In genomic region chr6:56787668-56788067, GRCm38 (mm10) we compare ENCODE assay signal across 21 mouse cellular contexts. TPM values are rescaled to one million over a fixed set of nuclear protein-coding genes. Genes with fewer than 3 reads are reported as not detected.
DNase-seq lines count a peak whose midpoint lies in the region; ATAC-seq and TF ChIP-seq lines count a peak whose summit lies in the region.
"Had no signal": no experiment of that assay in that cellular context is flagged by ENCODE, and none has a peak within 500 bp of the region (broad histone marks: within the 10 kb centered on the region; RNA-seq: fewer than 3 reads in every experiment).

No protein-coding gene starts in this region.

- no peak overlapping the region for H3K9ac ChIP-seq in heart, embryonic 16.5 days (ENCODE audit: low read length)
- no peak overlapping the region for H3K9ac ChIP-seq in heart, adult 2 months (ENCODE audit: low read depth, low read length)
- H3K9ac ChIP-seq in MEL (ENCODE audit: control insufficient read depth, low read depth, low read length, poor library complexity, severe bottlenecking): no peak overlapping the region
- H3K9ac ChIP-seq: embryonic facial prominence, embryonic 13.5 days; forebrain, embryonic 12.5 days; heart, embryonic 13.5 days; hindbrain, embryonic 15.5 days had no signal

- no peak for TF ChIP-seq POLR2A in heart, adult 2 months (IDR thresholded peaks at IDR 0.05; ENCODE audit: insufficient read depth, low read depth, low read length)
- TF ChIP-seq POLR2A in MEL (IDR thresholded peaks at IDR 0.05; ENCODE audit: control insufficient read depth in 1 of 2, insufficient read depth in 1 of 2, low read depth in 1 of 2, low read length in 2 of 2, poor library complexity in 1 of 2): no peak; a peak in 1 of 4 replicates
- no peak for TF ChIP-seq POLR2A in small intestine, adult 2 months (IDR thresholded peaks at IDR 0.05; ENCODE audit: low read depth, low read length)

- peaks cover 27% of the 10 kb centered on the region for H3K36me3 ChIP-seq in heart, embryonic 16.5 days (ENCODE audit: control insufficient read depth, insufficient read depth)
- H3K36me3 ChIP-seq in heart, adult 2 months (ENCODE audit: control insufficient read depth, insufficient read depth, low read length): peaks cover 54% of the 10 kb centered on the region
- peaks cover 26 to 54% of the 10 kb centered on the region in 2 experiments for H3K36me3 ChIP-seq in MEL (ENCODE audit: control insufficient read depth in 1 of 2, insufficient read depth in 2 of 2, low read length in 2 of 2)
- peaks cover 4% of the 10 kb centered on the region; the same call in 1 of the 2 replicates for H3K36me3 ChIP-seq in small intestine, adult 2 months (ENCODE audit: control insufficient read depth, insufficient read depth, low read length)

- no peak overlapping the region for H3K27ac ChIP-seq in heart, embryonic 16.5 days (ENCODE audit: low read length)
- no peak overlapping the region for H3K27ac ChIP-seq in heart, adult 2 months
- H3K27ac ChIP-seq in MEL (ENCODE audit: control insufficient read depth, low read depth, low read length): no peak overlapping the region
- peak overlapping the region; percentile 72 for H3K27ac ChIP-seq in small intestine, adult 2 months (ENCODE audit: insufficient read depth, low read depth, low read length)
- H3K27ac ChIP-seq: embryonic facial prominence, embryonic 13.5 days; forebrain, embryonic 12.5 days; heart, embryonic 13.5 days; hindbrain, embryonic 10.5 days; hindbrain, embryonic 15.5 days had no signal

- peaks cover 10% of the 10 kb centered on the region for H3K4me1 ChIP-seq in heart, embryonic 16.5 days (ENCODE audit: control insufficient read depth, insufficient read depth, low read length)
- peaks cover 12% of the 10 kb centered on the region for H3K4me1 ChIP-seq in heart, adult 2 months (ENCODE audit: control insufficient read depth, insufficient read depth, low read length)
- H3K4me1 ChIP-seq in MEL (ENCODE audit: control insufficient read depth in 1 of 2, insufficient read depth in 2 of 2, low read length in 2 of 2): peaks cover 10 to 20% of the 10 kb centered on the region in 2 experiments
- H3K4me1 ChIP-seq in small intestine, adult 2 months (ENCODE audit: control insufficient read depth, insufficient read depth, insufficient read length, low read length): peaks cover 26% of the 10 kb centered on the region; the same call in 1 of the 2 replicates
- H3K4me1 ChIP-seq: forebrain, embryonic 12.5 days; hindbrain, embryonic 10.5 days had no signal

- WGBS in heart, embryonic 16.5 days: 58% methylated on average over 2 of the region's 2 CpGs
- 39% methylated on average over 2 of the region's 2 CpGs for WGBS in heart, adult 2 months
- 26% methylated on average over 2 of the region's 2 CpGs for WGBS in small intestine, adult 2 months

- TF ChIP-seq EP300 in heart, adult 2 months (IDR thresholded peaks at IDR 0.05; ENCODE audit: insufficient read depth, low read depth, low read length): no peak
- TF ChIP-seq EP300 in MEL (IDR thresholded peaks at IDR 0.05; ENCODE audit: low read depth in 1 of 2, low read length in 2 of 2): no peak

- H3K9me3 ChIP-seq in heart, embryonic 16.5 days (replicated peaks; ENCODE audit: control insufficient read depth, low read length): no peaks in the 10 kb centered on the region; the same call in 1 of the 2 replicates
- H3K9me3 ChIP-seq in MEL (replicated peaks; ENCODE audit: insufficient read depth, low read length): no peaks in the 10 kb centered on the region
- H3K9me3 ChIP-seq: embryonic facial prominence, embryonic 13.5 days; forebrain, embryonic 12.5 days; heart, embryonic 13.5 days; hindbrain, embryonic 10.5 days; hindbrain, embryonic 15.5 days had no signal

- ATAC-seq in heart, embryonic 16.5 days (replicated peaks; ENCODE audit: extremely low read depth, insufficient read depth, low FRiP score): 0 out of 2 replicates have a peak, but pooled peaks have one; percentile 6
- ATAC-seq in hematopoietic stem cell, adult 5-6 weeks (replicated peaks in 1 of 2; ENCODE audit: insufficient read depth in 1 of 2, low FRiP score in 2 of 2, low TSS enrichment in 1 of 2, low read depth in 1 of 2, poor library complexity in 2 of 2, severe bottlenecking in 2 of 2): peak; percentile 30 to 31; a peak in 1 of 4 replicates
- ATAC-seq: activated CD4-positive, CD25-positive, alpha-beta regulatory T cell, adult 4 months; forebrain, embryonic 16.5 days; Patski had no signal

- H3K27me3 ChIP-seq in heart, embryonic 16.5 days (ENCODE audit: control insufficient read depth, insufficient read depth, low read length): no peaks in the 10 kb centered on the region
- no peaks in the 10 kb centered on the region for H3K27me3 ChIP-seq in heart, adult 2 months (ENCODE audit: control insufficient read depth, insufficient read depth, low read length)
- no peaks in the 10 kb centered on the region for H3K27me3 ChIP-seq in MEL (ENCODE audit: control insufficient read depth in 1 of 2, insufficient read depth in 2 of 2, low read length in 2 of 2)
- no peaks in the 10 kb centered on the region for H3K27me3 ChIP-seq in small intestine, adult 2 months (ENCODE audit: control insufficient read depth, insufficient read depth, low read length)
- H3K27me3 ChIP-seq: embryonic facial prominence, embryonic 13.5 days; forebrain, embryonic 12.5 days; heart, embryonic 13.5 days; hindbrain, embryonic 15.5 days; Patski had no signal

- TF ChIP-seq CTCF in heart, adult 2 months (IDR thresholded peaks at IDR 0.05): no peak
- no peak for TF ChIP-seq CTCF in MEL (IDR thresholded peaks at IDR 0.05 in 2 of 3, conservative IDR thresholded peaks at IDR 0.05 in 1 of 3; ENCODE audit: control insufficient read depth in 1 of 3, insufficient read depth in 1 of 3, low read depth in 2 of 3, low read length in 3 of 3, poor library complexity in 1 of 3, severe bottlenecking in 1 of 3)
- TF ChIP-seq CTCF in small intestine, adult 2 months (IDR thresholded peaks at IDR 0.05; ENCODE audit: extremely low read depth, insufficient read length, insufficient replicate concordance, low read depth, low read length): no peak

- H3K4me3 ChIP-seq in heart, embryonic 16.5 days (ENCODE audit: low read length): no peak overlapping the region
- no peak overlapping the region for H3K4me3 ChIP-seq in heart, adult 2 months
- H3K4me3 ChIP-seq in MEL (ENCODE audit: control insufficient read depth in 1 of 2, insufficient read depth in 1 of 2, low read depth in 2 of 2, low read length in 2 of 2): no peak overlapping the region
- H3K4me3 ChIP-seq in small intestine, adult 2 months (ENCODE audit: low read depth, low read length): no peak overlapping the region
- H3K4me3 ChIP-seq: embryonic facial prominence, embryonic 13.5 days; forebrain, embryonic 12.5 days; heart, embryonic 13.5 days; hindbrain, embryonic 10.5 days; hindbrain, embryonic 15.5 days had no signal

- H3K79me2 ChIP-seq in heart, adult 2 months (replicated peaks; ENCODE audit: control insufficient read depth, insufficient read depth, low read length): peaks cover 11% of the 10 kb centered on the region
- peaks cover 82% of the 10 kb centered on the region for H3K79me2 ChIP-seq in MEL (ENCODE audit: control insufficient read depth, insufficient read depth, low read length, poor library complexity)

- H3K4me2 ChIP-seq in heart, embryonic 16.5 days (ENCODE audit: low read depth, low read length): no peak overlapping the region
- H3K4me2 ChIP-seq: embryonic facial prominence, embryonic 13.5 days; forebrain, embryonic 12.5 days; heart, embryonic 13.5 days; hindbrain, embryonic 15.5 days had no signal

- no peak for TF ChIP-seq RAD21 in MEL (IDR thresholded peaks at IDR 0.05; ENCODE audit: low read depth, low read length)

- DNase-seq in heart, adult 2 months: no peak
- DNase-seq in MEL (ENCODE audit: low read depth, low spot score): peak; percentile 50
- DNase-seq in left cerebral cortex, postnatal 14 days (ENCODE audit: low spot score in 2 of 2): no peak
- DNase-seq in kidney, adult 11 months: no peak
- DNase-seq: adrenal gland, postnatal 14 days; cerebellum, adult 11-12 months; cerebellum, adult 9-10 months; cerebellum, postnatal 25 days; gastrocnemius, postnatal 10 days; heart, postnatal 10 days had no signal

- intact Hi-C loops in heart, adult 2 months (cut with DNase I): no loop called here
- intact Hi-C loops in left cerebral cortex, postnatal 14 days (cut with DNase I): no loop called here

TF ChIP-seq in MEL, 35 proteins besides CTCF, POLR2A, EP300 and RAD21:
- no peak for TF ChIP-seq MYC (IDR thresholded peaks at IDR 0.05; ENCODE audit: low read depth, low read length)
- no peak for TF ChIP-seq JUND (IDR thresholded peaks at IDR 0.05; ENCODE audit: low read depth, low read length)
- TF ChIP-seq GATA1 (IDR thresholded peaks at IDR 0.05; ENCODE audit: low read depth, low read length): 0 out of 2 replicates have a peak, but pooled peaks have one; percentile 24
- TF ChIP-seq GABPA (IDR thresholded peaks at IDR 0.05; ENCODE audit: low read depth, low read length): no peak
- peak; percentile 52; the same call in 1 of the 2 replicates for TF ChIP-seq MXI1 (IDR thresholded peaks at IDR 0.05; ENCODE audit: low read depth, low read length)
- peak; percentile 29; the same call in 1 of the 2 replicates for TF ChIP-seq SIN3A (IDR thresholded peaks at IDR 0.05; ENCODE audit: low read length)
- TF ChIP-seq HCFC1 (IDR thresholded peaks at IDR 0.05; ENCODE audit: low read depth, low read length): no peak
- no peak for TF ChIP-seq MEF2A (IDR thresholded peaks at IDR 0.05; ENCODE audit: extremely low read depth, insufficient replicate concordance, low read depth, low read length, poor library complexity, severe bottlenecking)

RNA-seq across cellular contexts. Expression of gene Kbtbd2, which starts 9.9 kb away (rescaled TPM):
- 27.6 and 32.6 TPM in 2 replicates for polyA plus RNA-seq in heart, embryonic 16.5 days (2015; fragmentation: Nextera tagmentation; extraction: Ambion mirVana)
- total RNA-seq in heart, adult 2 months (2021): 10 to 100 TPM; 28.9 to 30.6 TPM
- polyA plus RNA-seq in heart, adult 2 months (2012; rRNA removed): 7.7 and 15.6 TPM in 2 replicates
- total RNA-seq in MEL (2012; rRNA removed): 26.0 and 28.2 TPM in 2 replicates
- 10 to 100 TPM; 13.2 to 50.7 TPM for polyA plus RNA-seq in MEL (2012; ENCODE audit: insufficient read depth in 1 of 2, insufficient read length in 2 of 2, low read depth in 1 of 2, low replicate concordance in 2 of 2, missing spikeins in 1 of 2)
- 55.6 and 87.1 TPM in 2 replicates for total RNA-seq in hematopoietic stem cell, adult 5-6 weeks (2017)
- 2.1 and 3.7 TPM in 2 replicates for polyA plus RNA-seq in small intestine, adult 2 months (2012; rRNA removed)
- 10 to 100 TPM; 47.1 to 51.3 TPM for total RNA-seq in left cerebral cortex, postnatal 14 days (2021)

RNA-seq across cellular contexts. Expression of gene Fkbp9, which starts 44.2 kb away (rescaled TPM):
- polyA plus RNA-seq in heart, embryonic 16.5 days (2015; fragmentation: Nextera tagmentation; extraction: Ambion mirVana): 138 and 143 TPM in 2 replicates
- total RNA-seq in heart, adult 2 months (2021): 10 to 100 TPM; 84.5 to 85.9 TPM
- polyA plus RNA-seq in heart, adult 2 months (2012; rRNA removed): 44.1 and 89.8 TPM in 2 replicates
- 2.5 and 3.0 TPM in 2 replicates for total RNA-seq in MEL (2012; rRNA removed)
- polyA plus RNA-seq in MEL (2012; ENCODE audit: insufficient read depth in 1 of 2, insufficient read length in 2 of 2, low read depth in 1 of 2, low replicate concordance in 2 of 2, missing spikeins in 1 of 2): 10 to 100 TPM in 1 of 2 experiments, not detected in 1; 19.5 TPM
- 24.0 and 28.7 TPM in 2 replicates for total RNA-seq in hematopoietic stem cell, adult 5-6 weeks (2017)
- 6.2 and 9.4 TPM in 2 replicates for polyA plus RNA-seq in small intestine, adult 2 months (2012; rRNA removed)
- total RNA-seq in left cerebral cortex, postnatal 14 days (2021): 10 to 100 TPM; 26.7 to 27.5 TPM
- polyA plus RNA-seq: activated CD4-positive, CD25-positive, alpha-beta regulatory T cell, adult 4 months had no signal
